Mouse (Mus musculus): Measurements from ENCODE around the gene Actrt2.

- TF ChIP-seq POLR2A (IDR thresholded peaks at IDR 0.05; ENCODE audit: insufficient read depth, low read depth, low read length), result no peak
- TF ChIP-seq CTCF (IDR thresholded peaks at IDR 0.05; ENCODE audit: insufficient read depth, low read depth, low read length), result no peak
Observed at GRCm38 (mm10) chr4:154630763-154631162, 36.9 kb downstream of the Actrt2 start.

Data from olfactory bulb, adult 2 months (tissue).